Mouse (Mus musculus) bone marrow macrophage, adult 2 months (primary cell): Measurements from ENCODE around the gene Rpl27.

Experiments
- CTCF ChIP-seq: IDR thresholded peaks from 2 replicates; pipeline ENCODE4 v1.5.1; 2012; ENCODE audit warnings: low read depth, mild to moderate bottlenecking, low read length, moderate library complexity
- POLR2A ChIP-seq: IDR thresholded peaks from 2 replicates; pipeline ENCODE4 v1.6.1; 2012; ENCODE audit warnings: mild to moderate bottlenecking, low read depth, low read length, borderline replicate concordance

GRCm38 (mm10) chr11:101465101-101465868 is 23.2 kb downstream of the Rpl27 start:
- TF ChIP-seq CTCF: no peak
- no peak for TF ChIP-seq POLR2A
